Mouse (Mus musculus) right cerebral cortex, postnatal 14 days (tissue): Measurements from ENCODE around the gene Fam149b.
A peak's percentile ranks its signal among the peaks of the same experiment; 100 is the strongest.
"Not testable (repeated sequence)": the region's sequence is repeated elsewhere in the genome, so short reads cannot be mapped to it uniquely, and the experiment has no call there.

ENCODE experiments used
- DNase-seq: peaks from one replicate; pipeline ENCODE4 v3.0.0; 2022

Gene Fam149b

DNA sequence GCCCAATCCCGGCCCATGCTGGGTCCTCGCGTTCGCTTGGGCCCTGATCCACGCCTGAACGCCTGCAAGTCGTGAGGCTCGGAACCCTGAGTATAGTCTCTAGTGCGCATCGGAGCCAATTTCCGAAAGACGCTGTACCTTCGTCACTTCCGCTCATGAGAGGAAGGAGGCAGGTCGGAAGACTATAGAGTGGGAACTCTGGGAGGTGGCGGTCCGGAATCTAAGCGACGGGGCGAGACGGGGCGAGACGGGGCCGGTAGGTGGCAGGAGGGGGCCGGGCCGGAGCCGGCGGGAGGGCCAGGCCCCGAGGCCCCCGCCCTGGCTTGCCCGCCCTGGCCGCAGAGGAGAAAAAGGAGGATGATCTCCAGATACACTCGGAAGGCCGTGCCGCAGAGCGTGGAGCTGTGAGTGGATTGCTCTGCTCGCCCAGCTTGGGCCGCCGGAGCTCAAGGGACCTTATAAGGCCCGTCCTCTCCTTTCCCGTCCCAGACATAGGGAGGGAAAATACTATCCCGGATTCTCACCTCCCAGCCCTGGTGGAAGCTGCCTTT is at the start of gene Fam149b, which contains the start of gene Ecd:
Gene Fam149b, plus strand, starts transcription at position 172 of the 551 bp plus-strand sequence.
Gene Ecd, minus strand, starts transcription at position 131 of the 551 bp plus-strand sequence.
- DNase-seq, result peak; percentile 91

DNA sequence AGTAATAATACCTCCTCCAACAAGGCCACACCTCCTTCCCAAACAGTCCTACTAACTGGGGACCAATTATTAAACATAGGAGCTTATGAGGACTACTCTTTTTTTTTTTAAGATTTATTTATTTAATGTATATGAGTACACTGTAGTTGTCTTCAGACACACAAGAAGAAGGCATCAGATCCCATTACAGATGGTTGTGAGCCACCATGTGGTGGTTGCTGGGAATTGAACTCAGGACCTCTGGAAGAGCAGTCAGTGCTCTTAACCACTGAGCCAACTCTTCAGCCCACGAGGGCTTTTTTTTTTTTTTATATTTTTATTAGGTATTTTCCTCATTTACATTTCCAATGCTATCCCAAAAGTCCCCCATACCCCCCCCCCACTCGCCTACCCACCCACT is 42.9 kb upstream of the Fam149b start:
- DNase-seq, result not testable (repeated sequence)

DNA sequence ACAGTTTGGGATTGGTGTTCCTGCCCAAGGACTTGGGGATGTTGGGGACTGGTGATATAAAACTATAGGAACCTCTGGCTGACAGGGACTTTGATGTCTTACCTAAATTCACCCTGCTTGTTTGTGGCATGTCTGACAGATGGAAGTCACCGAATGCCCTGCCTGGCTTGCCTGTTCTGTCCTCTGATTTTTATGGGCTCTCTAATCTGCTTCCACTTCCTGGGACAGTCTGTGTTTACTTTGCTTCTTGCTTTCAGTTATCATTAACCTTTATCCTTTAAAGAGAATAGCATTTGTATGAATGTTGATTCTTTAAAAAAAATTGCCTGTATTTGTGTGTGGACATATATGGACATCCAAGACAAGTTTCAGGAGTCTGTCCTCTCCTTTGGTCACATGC is 32.8 kb upstream of the Fam149b start:
- DNase-seq, result no peak

DNA sequence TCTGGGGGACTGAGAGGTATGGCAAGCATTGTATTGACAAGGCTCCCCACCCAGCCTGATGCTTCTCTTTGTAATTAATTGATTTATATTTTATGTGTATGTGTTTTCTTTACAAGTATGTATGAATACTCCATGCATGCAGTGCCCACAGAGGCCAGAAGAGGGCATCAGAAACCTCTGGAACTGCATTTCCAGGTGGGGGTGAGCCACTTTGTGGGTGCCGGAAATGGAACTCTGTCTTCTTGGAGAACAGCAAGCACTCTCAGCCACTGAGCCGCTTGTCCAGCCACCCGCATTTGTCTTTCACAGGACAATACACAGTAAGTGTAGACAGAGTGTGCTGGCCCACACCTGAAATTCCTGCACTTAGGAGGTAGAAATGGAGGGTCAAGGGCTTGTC is 28.5 kb upstream of the Fam149b start:
- DNase-seq, result peak; percentile 69

DNA sequence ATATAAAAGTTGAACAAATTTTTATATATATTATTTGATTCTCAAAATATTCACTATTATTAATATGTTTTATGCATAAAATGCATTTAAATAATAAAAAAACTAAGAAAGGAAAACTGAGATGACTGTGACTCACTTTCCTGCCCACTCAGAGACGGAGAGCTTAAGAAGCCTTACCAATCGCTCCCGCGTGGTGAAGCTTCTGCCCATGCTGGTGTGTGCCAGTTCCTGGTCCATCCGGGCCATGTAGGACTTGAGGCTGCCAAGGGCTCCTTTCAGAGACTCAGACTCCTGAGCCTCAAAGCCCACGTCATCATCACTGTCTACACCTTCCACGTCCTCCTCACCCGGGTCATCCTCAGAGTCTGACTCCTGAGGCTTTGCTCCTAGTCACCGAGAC is 23.8 kb upstream of the Fam149b start:
- DNase-seq, result no peak

DNA sequence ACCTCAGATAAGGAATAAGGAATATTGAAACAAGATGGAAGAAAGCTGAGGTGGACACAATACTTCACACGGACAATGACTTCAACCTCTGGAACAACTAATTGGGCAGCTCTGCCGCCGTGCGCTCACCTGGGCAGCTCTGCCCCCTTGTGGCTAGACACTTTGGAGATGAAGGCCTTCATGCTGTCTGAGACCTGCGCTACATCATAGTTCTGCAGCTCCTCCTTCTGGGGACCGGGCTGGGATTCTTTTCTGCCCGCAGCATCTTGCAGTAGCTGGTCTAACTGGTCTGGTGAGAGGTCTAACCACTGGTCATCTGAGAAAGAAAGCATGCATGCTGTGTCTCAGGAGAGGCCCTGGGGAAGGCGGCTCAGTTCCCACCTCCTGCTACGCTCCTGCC is 19.5 kb upstream of the Fam149b start:
- DNase-seq, result no peak

DNA sequence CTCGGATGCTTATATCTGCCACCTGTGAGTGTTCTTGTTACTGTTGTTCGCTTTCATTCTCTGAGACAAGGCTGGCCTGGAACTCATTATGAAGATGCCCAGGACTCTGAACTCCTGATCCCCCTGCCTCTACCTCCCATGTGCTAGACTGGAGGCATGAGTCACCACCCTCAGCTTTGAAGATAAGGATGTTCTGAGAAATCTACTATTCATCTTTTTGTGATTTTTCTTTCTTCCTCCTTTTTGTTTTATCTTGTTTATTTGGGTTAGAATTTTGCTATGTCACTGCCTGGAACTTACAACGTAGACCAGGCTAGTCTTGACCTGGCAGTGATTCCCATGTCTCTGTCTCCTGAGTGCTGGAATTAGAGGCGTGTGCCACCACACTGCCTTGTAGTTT is 16.6 kb upstream of the Fam149b start:
- no peak for DNase-seq

DNA sequence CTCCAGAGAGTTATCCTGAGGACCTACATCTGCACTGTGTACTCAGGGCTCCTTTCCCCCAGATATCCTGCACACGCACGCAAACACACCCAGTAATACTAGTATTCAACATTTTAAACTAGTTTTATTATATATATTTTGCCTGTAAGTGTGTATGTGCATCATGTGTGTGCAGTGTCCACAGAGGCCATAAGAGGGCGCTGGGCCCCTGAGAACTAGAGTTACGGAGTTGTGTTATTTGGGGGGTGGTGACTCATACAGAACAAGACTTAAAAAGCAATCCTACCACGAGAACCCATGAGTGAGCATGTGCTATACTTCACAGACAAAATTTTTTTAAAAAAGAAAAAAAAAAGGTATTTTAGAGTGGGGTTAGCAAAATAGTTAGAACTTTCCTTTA is 8.5 kb upstream of the Fam149b start:
- DNase-seq, result no peak

DNA sequence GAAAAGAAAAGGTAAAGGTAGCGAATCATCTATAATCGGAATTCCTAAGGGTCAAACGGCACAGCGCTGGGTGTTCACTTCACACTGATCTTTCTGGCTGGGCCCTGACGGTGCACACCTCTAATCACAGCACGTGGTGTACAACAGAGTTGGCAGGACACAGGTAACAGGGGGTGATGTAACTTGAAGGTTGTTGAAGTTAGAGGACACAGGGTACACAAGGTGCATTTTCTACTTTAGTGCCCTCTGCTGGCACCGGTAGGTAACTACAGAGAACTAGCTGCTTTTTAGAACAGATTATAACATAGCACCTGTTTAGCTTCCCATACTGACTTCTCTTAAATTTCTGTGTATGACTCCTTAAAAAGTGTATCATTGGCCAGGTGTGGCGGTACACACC is 7.8 kb upstream of the Fam149b start:
- DNase-seq, result no peak

DNA sequence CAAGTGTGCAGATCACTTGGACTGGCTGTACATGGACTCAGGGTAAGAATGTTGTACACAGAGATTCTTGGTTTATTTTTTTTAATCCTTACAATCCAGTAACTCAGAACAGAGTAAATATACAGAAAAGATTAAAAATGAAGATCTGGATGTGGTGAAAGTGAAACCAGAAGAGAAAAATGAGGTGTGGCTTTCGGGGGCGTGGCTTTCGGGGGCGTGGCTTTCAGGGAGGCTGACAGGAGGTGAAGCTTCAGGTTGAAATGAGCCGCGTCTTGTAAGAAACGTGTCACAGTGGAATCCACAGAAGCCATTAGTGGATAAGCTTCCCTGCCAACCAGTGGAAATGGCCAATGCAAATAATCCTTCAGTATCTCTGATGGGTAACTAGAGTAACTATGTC is 7.1 kb upstream of the Fam149b start:
- no peak for DNase-seq

DNA sequence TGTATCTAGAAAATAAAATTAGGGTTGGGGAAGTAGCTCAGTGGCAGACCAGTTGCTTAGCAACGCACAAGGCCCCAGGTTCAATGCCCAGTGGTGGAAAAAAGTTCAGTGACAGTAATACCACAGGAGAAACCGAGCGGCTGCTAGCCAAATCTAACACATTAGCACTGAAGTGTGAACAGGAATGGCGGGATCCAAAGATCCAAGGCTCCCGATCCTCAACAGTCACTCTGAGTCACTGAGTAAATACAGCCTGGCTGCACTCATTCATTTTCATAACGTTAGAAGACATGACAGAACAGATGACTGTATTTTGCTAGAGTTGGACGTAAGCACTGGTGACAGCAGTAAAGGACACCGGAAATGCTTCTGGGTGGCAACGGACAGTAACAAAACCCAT is 2.1 kb upstream of the Fam149b start:
- DNase-seq, result no peak

DNA sequence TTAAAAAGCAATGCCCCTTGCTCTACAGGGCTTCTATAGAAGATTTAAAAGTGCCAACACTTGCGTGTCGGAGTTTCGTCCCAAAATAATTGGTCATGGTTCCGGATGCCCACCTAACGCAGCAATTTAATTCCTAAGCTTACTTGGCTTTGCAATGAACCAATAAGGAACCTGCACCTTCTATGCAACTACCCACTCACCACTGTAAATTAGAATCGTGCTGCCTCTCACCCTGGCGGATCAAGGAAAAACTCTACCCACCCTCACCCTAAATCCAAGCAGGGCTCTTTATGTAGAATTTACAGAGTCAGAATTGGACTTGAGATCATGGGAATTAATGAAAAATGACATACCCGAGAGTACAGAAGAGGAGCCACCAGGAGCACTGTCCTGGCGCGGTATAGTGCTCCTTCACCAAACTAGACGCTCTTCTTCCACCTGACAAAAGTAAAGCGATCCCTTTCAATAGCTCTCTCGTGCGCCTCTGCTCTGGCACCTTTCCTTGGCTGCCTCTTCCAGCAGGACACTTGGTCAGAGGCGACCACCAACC is 446 bp upstream of the Fam149b start:
- DNase-seq, result no peak

DNA sequence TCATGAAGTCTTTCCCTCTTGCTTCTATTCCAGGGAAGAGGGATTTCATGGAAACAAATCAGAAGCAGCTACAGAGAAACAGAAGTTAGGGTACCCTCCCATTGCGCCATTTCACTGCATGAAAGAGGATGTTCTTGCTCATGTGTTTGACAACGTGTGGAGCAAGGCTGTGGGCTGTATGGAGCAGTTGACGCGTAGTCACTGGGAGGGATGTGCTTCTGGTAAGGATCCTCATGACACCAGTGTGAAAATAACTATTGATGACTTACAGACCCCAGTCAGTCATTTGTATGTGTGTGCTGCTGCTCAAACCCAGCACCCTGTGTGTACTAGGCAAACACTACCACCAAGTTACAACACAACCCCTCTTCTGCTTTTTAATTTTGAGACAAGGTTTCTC is 15.3 kb downstream of the Fam149b start:
- no peak for DNase-seq

DNA sequence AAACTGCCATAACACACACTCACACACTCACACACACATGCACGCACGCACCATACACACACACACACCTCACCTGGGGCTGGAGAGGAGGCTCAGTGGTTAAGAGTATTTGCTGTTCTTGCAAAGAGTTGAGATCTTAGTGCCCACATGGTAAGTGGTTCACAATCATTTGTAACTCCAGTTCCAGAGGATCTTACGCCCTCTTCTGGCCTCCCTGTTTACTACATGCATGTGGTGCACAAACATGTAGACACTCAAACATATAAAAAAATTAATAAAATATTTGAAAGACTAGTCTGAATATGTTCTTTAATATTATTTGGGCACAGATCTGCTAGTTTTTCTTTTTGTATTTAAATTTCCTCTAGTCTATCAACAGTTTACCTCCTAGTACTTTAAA is 20.3 kb downstream of the Fam149b start:
- no peak for DNase-seq

DNA sequence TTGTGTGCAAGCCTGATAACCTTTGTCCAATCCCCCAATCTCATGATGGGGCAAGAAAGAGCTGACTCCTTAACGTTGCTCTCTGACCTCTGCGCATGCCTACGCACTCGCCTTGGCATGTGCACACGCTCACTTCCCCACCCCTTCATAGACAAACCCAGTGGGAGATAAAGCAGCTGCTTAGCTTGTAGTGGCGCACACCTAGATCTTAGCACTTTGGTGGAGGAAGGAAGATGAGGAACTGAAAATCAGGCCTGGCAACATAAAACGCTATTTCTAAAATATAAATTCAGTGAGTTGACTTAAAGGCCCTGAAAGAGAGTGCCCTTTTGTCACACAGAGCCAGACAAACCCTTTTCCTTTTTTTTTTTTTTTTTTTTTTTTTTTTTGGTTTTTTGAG is 22.8 kb downstream of the Fam149b start:
- no peak for DNase-seq

DNA sequence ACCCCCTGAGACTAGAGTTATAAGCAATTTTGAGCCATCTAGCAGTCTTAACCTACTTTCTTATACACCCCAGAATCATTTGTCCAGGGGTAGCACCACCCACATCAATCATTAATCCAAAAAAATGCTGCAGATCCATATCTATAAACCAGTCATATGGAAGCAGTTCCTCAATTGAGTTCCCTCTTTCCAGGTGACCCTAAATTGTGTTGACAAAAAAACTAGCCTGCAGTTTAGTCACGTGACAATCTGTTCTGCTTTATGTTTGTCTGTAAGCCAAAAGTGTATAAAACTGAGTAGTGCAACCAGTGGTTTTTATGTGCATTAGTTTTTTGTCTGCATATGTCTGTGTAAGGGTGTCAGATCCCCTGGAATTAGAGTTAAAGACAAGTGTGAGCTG is 23.9 kb downstream of the Fam149b start:
- DNase-seq, result no peak

DNA sequence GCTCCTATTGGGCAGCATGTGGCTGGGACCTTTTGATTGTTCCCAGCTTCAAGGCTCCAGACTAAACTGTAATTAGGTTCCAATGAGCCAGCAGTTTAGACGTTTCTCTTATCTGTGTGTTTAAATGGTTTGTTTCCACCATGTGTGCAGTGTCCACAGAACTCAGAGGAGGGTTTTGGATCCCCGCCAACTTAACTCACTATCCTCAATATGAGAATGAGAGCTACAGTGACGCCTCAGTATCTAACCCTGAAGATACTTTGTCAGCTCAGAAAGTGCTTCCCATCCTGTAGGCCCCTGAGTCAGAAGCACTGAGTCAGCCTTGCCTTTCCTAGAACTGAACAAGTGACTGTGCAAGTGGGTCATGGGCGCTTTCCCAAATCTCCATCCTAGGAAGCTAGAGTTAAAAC is 29.2 kb downstream of the Fam149b start:
- DNase-seq, result no peak

DNA sequence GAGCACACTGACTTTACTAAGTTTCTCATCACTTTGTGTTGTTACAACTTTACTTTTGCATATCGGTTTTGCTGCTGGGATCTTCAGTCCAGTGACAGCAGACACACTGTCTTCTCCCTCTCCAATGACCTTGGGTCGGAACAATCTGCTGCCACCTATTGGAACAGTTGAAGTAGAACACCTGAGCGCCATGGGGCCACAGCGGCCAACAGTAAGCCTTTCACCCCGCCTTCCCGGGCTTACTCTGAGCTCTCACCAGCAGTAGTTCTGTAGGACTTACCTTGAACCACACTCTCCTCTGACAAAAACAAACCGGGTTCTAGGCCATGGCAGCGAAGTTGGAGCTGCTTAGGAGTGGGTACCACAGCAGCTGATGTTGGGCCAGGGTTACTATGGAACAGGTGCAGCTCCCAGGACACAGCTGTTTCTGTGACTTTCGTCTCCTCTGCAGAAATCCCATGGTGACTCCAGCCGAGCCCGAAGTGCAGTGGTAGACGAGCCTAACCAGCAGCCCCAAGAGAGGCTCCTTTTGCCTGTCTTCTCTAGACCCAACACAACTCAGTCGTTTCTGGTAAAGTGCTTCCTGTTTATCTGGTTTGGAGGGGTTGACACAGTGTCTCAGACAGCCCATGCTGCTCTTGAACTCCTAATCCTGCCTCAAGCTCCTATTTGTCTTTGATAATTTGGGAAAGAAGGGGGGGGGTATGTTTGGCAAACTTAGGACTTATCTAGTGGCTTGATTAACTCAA is 30.5 kb downstream of the Fam149b start:
- no peak for DNase-seq

DNA sequence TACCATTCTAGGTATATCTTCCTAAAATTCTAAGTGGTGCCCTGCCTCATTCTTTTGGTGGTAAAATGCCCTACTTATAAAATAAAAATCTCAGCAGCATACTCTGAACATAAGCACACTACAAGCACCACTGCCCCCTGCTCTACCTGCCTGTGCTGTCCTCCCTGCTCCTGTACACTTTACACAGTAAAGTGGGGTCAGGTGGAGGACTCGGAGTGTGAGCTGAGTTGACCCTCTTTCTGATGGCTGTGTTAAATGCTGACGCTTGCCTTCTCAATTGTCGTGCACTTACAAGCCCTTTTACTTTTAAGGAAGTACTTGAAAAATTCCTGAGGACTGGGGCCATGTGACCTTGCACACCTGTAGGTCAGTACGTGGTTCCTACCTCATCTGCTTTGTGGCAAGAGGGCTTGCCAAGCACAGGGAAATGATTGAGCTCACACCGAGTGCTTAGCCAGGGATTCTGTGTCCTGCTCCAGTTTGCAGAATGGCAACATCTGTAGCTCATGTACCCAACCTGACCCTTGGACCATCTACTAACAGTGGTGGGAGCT is 31.2 kb downstream of the Fam149b start:
- DNase-seq, result no peak

DNA sequence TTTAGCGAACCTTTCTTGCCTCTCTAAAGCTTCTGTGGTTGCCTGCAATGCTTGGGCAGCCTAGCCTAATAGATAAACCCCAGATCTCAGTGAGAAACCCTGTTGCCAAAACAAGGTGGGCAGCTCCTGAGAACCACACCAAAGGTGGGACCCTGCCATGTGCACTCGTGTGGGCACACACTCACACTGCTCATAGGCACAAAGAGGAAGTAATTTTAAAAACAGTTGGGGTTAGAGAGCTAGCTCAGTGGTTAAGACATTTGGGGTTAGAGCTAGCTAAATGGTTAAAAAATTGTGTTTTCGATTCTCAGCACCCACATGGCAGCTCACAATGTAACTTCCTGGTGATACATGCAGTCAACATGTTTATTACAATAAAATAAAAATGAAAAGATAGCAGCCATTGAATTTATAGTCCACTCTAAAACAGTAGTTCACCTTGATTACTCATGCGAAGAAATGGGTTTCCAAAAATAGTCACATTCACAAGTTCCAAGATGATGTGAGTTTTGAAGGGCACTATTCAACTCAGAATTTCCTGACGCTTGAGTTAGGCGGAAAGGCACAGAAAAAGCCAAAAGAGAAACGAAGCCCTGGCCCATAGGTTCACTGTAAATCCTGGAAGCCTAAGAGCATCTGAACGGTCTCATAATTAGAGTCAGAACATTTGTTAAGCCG is 31.9 kb downstream of the Fam149b start:
- DNase-seq, result no peak

DNA sequence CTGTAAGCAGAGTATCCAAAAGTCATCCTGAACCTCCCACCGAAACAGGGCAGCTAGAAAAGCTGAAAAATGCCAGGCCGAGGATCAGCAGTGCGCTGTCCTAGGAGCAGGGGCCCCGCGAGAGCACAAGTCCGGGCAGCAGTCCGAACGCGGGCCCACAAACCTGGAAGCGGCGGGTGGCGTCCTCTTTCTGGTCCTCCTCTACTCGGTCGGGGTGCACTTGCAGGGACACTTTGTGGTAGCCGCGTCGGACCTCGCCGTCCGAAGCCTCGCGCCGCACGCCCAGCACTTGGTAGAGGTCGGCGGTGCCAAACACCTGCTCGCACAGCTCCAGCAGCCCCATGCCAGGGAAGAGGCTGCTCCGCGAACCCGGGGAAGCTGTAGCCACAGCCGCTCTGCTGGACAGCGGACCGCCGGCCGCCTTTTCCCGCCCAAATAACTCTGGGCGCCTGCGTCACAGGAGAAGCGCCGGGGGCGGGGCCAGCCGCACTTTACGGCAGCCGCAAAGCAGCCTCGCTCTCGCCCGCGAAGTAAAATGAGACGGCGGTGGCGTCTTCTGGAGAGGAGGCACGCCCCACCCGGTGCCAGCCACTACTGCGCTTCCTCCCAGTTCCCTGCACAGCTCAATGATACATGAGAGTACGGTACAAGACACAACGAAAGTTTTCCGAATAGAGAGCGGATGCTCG is 40.6 kb downstream of the Fam149b start, which contains the start of gene Dnajc9:
Gene Dnajc9, minus strand, starts transcription at position 470 of the 689 bp plus-strand sequence.
- peak; percentile 97 for DNase-seq

DNA sequence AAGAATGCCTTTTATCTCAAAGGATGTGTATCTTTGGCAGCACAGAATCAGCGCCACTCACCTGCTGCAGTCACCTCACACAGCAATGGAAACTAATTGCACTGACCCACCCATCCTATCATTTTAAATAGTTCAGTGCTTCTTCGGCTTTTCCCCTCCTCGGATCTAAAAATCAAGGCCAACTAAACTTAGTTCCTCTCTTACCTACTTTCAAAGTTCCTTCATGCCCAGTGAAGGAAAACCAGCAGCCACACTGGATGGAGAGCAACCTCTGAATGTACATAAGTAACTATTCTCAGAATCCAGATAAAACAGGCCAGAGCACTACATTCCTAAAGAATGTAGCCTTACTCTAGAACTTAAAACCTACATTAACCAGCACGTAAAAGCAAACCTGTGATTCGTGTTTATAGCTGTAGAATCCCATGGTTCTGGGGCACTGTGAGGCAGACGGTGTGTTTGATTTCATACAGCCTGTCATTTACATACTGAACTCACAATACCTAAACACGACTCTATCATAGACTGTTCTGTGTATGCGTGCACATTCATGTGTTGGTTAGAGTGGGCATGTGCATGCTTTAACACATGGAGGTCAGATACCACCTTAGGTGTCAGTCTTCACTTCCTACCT is 41.6 kb downstream of the Fam149b start:
- no peak for DNase-seq
